Mouse (Mus musculus) myocyte (in vitro differentiated cells): ENCODE data around the gene Txnrd1.

Experiments
- CEBPB ChIP-seq: IDR thresholded peaks from 2 replicates; pipeline ENCODE4 v1.6.1; 2011; ENCODE audit warnings: mild to moderate bottlenecking, moderate library complexity; ENCODE audit not compliant: poor library complexity, insufficient read depth, severe bottlenecking
- MAX ChIP-seq: IDR thresholded peaks from one replicate; pipeline ENCODE4 v1.6.1; 2011; ENCODE audit warnings: low read depth, mild to moderate bottlenecking, control low read depth
- MYOG ChIP-seq, 3 experiments: IDR thresholded peaks; one replicate each; pipeline ENCODE4 v1.6.1; 2011; ENCODE audit warnings: control low read depth in 2 of 3, low read depth in 2 of 3, mild to moderate bottlenecking in 2 of 3; ENCODE audit not compliant: insufficient read length in 2 of 3, control insufficient read depth in 1 of 3, insufficient read depth in 1 of 3
- POLR2A ChIP-seq: IDR thresholded peaks from one replicate; pipeline ENCODE4 v1.6.1; 2011; ENCODE audit warnings: low read depth, mild to moderate bottlenecking, control low read depth, moderate library complexity; ENCODE audit not compliant: insufficient read length
- POLR2AphosphoS2 ChIP-seq: IDR thresholded peaks from one replicate; pipeline ENCODE4 v1.6.1; 2011; ENCODE audit warnings: low read depth, control low read depth; ENCODE audit not compliant: insufficient read length
- REST ChIP-seq: IDR thresholded peaks from one replicate; pipeline ENCODE4 v1.6.1; 2011; ENCODE audit warnings: mild to moderate bottlenecking, control low read depth, moderate library complexity; ENCODE audit not compliant: insufficient read depth, insufficient read length
- SRF ChIP-seq: IDR thresholded peaks from one replicate; pipeline ENCODE4 v1.6.1; 2011; ENCODE audit warnings: low read depth; ENCODE audit not compliant: control insufficient read depth, insufficient read length
- USF1 ChIP-seq: IDR thresholded peaks from one replicate; pipeline ENCODE4 v1.6.1; 2011; ENCODE audit warnings: low read depth, mild to moderate bottlenecking, control low read depth, moderate library complexity

DNA sequence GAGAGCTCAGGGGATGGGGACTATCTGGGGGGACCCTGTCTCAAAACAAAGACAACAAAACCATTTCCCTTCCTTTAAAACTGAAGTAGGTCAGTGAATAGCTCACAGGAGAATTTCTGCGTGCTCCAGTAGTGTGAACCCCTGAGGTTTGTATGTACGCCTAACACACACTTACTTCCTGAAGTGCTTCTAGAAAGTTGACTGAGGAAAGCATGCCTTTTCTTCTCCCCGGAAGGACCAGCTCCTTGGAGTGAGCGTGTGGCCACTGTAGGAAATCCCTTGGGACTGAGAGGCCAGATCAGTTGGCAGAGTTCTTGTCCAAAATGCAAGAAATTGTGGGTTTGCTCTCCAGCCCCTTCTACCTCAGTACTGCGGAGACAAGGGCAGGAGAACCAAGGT is 16.6 kb downstream of the Txnrd1 start:
- no peak for TF ChIP-seq POLR2A
- no peak for TF ChIP-seq POLR2AphosphoS2
- no peak for TF ChIP-seq USF1
- no peak for TF ChIP-seq REST
- TF ChIP-seq MYOG (IDR thresholded peaks at IDR 0.05; ENCODE audit: control insufficient read depth in 1 of 3, insufficient read depth in 1 of 3, insufficient read length in 2 of 3, low read depth in 2 of 3) = no peak
- no peak for TF ChIP-seq MAX
- no peak for TF ChIP-seq SRF
- TF ChIP-seq CEBPB = no peak
